Mouse (Mus musculus): ENCODE data around the gene Fgf10.

DNA sequence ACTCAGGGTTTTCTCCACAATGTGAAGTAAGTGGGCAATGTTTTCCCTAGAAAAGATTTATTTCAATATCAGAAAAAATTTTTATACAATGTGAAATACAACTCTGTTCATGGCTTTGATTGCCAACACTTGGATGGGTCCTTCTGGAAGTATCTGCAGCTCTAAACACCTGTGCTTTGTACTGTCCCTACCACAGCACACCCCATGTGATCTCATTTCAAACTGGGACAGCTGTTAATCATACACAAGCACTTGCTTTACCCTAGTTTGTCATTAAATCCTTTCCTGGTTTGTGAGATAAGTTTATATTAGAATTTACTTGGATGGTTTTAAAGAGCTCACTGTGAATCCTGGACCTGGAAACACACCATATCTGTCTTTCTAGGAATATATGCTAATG, 102.6 kb downstream of the Fgf10 start:
- TF ChIP-seq POLR2A (IDR thresholded peaks at IDR 0.05; ENCODE audit: extremely low read depth, insufficient read depth, low read length) (no peak), CTCF (IDR thresholded peaks at IDR 0.05; ENCODE audit: low read depth, low read length) (no peak)

Measured in liver, adult 2 months (tissue).